Mouse (Mus musculus): Measurements from ENCODE around the gene Med17. TPM values are rescaled to one million over a fixed set of nuclear protein-coding genes. Genes with fewer than 3 reads are reported as not detected.

Med17 gene
- polyA plus RNA-seq, 1 experiment, result not detected

- TF ChIP-seq CTCF (IDR thresholded peaks at IDR 0.05; ENCODE audit: insufficient read depth, low read depth, low read length) (no peak), POLR2A (IDR thresholded peaks at IDR 0.05; ENCODE audit: insufficient read depth, low read depth, low read length) (no peak)
- Histone ChIP-seq H3K4me3 (ENCODE audit: insufficient read depth, low read depth, low read length) (no peak overlapping the region), H3K4me1 (ENCODE audit: control insufficient read depth, insufficient read depth, low read length) (no peaks in the 10 kb centered on the region), H3K27ac (ENCODE audit: insufficient read depth, low read depth, low read length) (no peak overlapping the region)
- WGBS, result 47% methylated on average over 2 of the region's 2 CpGs
Measured at GRCm38 (mm10) chr9:15224912-15225311, 54.8 kb downstream of the Med17 start.

- TF ChIP-seq CTCF (IDR thresholded peaks at IDR 0.05; ENCODE audit: insufficient read depth, low read depth, low read length), result no peak
- no peak overlapping the region for H3K4me3 ChIP-seq (ENCODE audit: insufficient read depth, low read depth, low read length)
- H3K4me1 ChIP-seq (ENCODE audit: control insufficient read depth, insufficient read depth, low read length), result no peaks in the 10 kb centered on the region
- H3K27ac ChIP-seq (ENCODE audit: insufficient read depth, low read depth, low read length), result no peak overlapping the region
- 60% methylated on average over 1 of the region's 1 CpGs for WGBS
Measured at GRCm38 (mm10) chr9:15213695-15214094, 66.0 kb downstream of the Med17 start.

- no peak for TF ChIP-seq CTCF (IDR thresholded peaks at IDR 0.05; ENCODE audit: insufficient read depth, low read depth, low read length)
- TF ChIP-seq POLR2A (IDR thresholded peaks at IDR 0.05; ENCODE audit: insufficient read depth, low read depth, low read length), result no peak
- Histone ChIP-seq H3K4me1 (ENCODE audit: control insufficient read depth, insufficient read depth, low read length) (no peaks in the 10 kb centered on the region), H3K4me3 (ENCODE audit: insufficient read depth, low read depth, low read length) (no peak overlapping the region), H3K27ac (ENCODE audit: insufficient read depth, low read depth, low read length) (no peak overlapping the region)
- WGBS, result 80% methylated on average over 3 of the region's 3 CpGs
Measured at GRCm38 (mm10) chr9:15211876-15212275, 67.9 kb downstream of the Med17 start.

Other genes with a start within 250 kb of the Med17 start
- not detected in 2 replicates for gene Panx1, start 234.5 kb downstream of the Med17 start, polyA plus RNA-seq (2012; ENCODE audit: insufficient read depth, insufficient read length, low replicate concordance, missing spikeins)
- not detected in 2 replicates for gene Hephl1, start 167.8 kb downstream of the Med17 start, polyA plus RNA-seq (2012; ENCODE audit: insufficient read depth, insufficient read length, low replicate concordance, missing spikeins)
- gene Vstm5, start 40.9 kb downstream of the Med17 start, polyA plus RNA-seq (2012; ENCODE audit: insufficient read depth, insufficient read length, low replicate concordance, missing spikeins), result not detected in 2 replicates
- gene Taf1d, start 26.3 kb upstream of the Med17 start, polyA plus RNA-seq (2012; ENCODE audit: insufficient read depth, insufficient read length, low replicate concordance, missing spikeins), result 378 TPM in 1 of 2 replicates, not detected in the other
- gene 4931406C07Rik, start 26.5 kb upstream of the Med17 start, polyA plus RNA-seq (2012; ENCODE audit: insufficient read depth, insufficient read length, low replicate concordance, missing spikeins), result not detected in 2 replicates
- 242 TPM in 1 of 2 replicates, not detected in the other for gene Cep295, start 77.9 kb upstream of the Med17 start, polyA plus RNA-seq (2012; ENCODE audit: insufficient read depth, insufficient read length, low replicate concordance, missing spikeins)
- not detected in 2 replicates for gene Smco4, start 213.5 kb upstream of the Med17 start, polyA plus RNA-seq (2012; ENCODE audit: insufficient read depth, insufficient read length, low replicate concordance, missing spikeins)